Mouse (Mus musculus) cerebellum, adult 2 months (tissue): ENCODE results near the gene Cfap100.

ENCODE experiments used
- CTCF ChIP-seq: fragments of 200-500 bp; IDR thresholded peaks from 2 replicates; pipeline ENCODE4 v1.5.1; 2011; ENCODE audit warnings: low read depth, mild to moderate bottlenecking, control low read depth, low read length, moderate library complexity, borderline replicate concordance; ENCODE audit not compliant: insufficient read depth
- POLR2A ChIP-seq: fragments of 200-500 bp; IDR thresholded peaks from 2 replicates; pipeline ENCODE4 v1.6.1; 2011; ENCODE audit warnings: low read length, control low read depth, borderline replicate concordance; ENCODE audit not compliant: insufficient read depth

- no peak for TF ChIP-seq CTCF
- no peak for TF ChIP-seq POLR2A
Observed at GRCm38 (mm10) chr6:90393948-90394347, 34.6 kb downstream of the Cfap100 start.
